Mouse (Mus musculus): ENCODE measurements around the gene Kifc5b.
"Not testable (repeated sequence)": the region's sequence is repeated elsewhere in the genome, so short reads cannot be mapped to it uniquely, and the experiment has no call there.

Gene Kifc5b

DNA sequence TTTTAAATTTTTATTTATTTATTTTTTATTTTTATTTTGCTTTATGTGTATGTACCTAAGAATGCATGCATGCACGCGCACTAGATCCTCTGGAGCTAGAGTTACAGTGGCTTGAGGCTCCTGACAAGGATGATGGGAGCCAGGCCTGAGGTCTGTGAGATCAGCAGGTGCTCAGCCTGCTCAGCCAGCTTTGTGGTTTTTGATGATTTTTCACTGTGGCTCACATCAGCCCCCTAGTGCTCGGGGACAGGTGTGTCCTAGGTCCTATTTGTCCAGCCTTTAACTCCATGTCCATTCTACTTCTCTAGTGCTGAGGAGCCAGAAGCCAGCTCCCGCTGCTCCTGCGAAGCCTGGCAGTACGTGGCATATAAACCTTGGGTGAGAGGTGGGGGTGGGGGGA lies 5.5 kb downstream of the Kifc5b start:
- DNase-seq: not testable (repeated sequence)

DNA sequence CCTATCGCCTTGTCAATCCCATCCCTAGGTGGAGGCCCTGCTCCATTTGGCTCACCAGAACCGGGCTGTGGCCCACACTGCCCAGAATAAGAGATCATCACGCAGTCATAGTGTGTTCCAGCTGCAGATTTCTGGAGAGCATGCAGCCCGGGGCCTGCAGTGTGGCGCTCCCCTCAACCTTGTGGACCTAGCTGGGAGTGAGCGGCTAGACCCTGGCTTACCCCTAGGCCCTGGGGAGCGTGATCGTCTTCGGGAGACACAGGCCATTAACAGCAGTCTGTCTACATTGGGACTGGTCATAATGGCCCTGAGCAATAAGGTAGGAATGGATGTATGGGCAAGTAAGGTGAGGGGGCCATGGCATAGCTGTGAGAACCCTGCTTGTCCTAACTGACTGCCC lies 8.5 kb downstream of the Kifc5b start:
- DNase-seq: not testable (repeated sequence)

DNA sequence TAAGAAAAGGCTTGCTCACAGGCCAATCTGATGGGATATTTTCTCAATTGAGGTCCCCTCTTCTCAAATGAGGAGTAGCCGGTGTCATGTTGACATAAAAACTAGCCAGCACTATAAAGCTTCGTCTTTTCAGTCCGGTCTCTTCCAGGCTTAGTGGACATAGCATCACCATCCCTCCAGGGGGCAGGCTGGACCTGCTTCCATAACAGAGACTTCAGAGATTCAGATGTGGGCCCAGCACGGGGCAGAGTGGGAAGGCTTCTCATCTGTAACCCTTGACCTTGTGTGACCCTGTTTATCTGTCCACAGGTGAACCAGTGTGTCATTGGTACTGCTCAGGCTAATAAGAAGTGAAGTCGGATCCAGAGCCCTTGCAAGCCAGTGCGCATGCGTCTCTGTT lies 14.9 kb downstream of the Kifc5b start:
- DNase-seq: peak; percentile 59

DNA sequence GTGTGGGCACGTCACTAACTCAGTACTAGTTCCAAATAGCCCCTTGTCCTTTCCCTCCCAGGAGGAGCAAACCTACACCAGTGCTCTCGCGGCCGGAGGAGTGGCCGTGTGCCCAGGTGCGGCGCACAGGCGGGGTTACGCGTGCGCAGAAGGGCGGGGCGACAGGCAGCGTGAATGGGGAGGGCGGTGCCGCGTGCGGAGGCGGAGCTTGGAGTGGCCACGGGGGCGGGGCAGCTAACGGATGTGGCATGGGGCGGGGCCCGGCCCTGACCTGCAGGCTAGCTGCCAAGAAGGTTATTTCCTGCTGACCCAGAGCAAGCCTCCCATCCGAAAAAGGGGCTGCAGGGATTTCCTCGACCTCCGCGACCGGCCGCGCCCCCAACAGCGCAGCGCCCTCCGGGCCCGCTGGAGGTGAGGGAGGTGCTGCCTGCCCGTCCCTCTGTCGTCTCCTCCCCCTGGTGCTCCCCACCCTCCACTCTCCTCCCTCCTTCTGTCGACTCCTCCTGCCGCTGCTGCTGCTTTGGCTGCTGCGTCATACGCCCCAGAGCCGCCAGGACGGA lies 16.0 kb downstream of the Kifc5b start, which contains the start of gene Phf1:
Phf1 (plus strand) TSS at position 214 of the 560 bp plus-strand sequence.
- DNase-seq: peak; percentile 100

DNA sequence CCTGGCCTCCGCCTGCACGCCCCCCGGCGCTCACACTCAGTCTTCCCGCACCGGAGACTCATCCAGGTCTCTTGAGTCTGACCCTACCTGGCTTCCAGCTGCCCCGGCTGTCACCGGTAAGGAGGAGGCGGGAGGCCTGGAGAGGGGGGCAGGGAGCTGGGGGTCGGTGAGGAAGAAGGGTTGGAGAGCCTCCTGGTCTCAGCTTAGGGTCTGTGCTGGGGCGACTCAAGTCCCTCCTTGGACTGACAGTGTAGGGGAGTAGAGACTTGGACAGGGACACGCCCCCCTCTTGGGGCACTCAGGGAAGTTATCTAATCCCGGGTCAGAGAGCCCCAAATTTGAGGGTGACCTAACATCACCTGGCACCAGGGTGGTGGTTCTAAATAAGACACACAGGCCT lies 16.5 kb downstream of the Kifc5b start:
- no peak for DNase-seq

- no peak for DNase-seq
Observed at GRCm38 (mm10) chr17:26933885-26934827, 17.3 kb downstream of the Kifc5b start.

DNA sequence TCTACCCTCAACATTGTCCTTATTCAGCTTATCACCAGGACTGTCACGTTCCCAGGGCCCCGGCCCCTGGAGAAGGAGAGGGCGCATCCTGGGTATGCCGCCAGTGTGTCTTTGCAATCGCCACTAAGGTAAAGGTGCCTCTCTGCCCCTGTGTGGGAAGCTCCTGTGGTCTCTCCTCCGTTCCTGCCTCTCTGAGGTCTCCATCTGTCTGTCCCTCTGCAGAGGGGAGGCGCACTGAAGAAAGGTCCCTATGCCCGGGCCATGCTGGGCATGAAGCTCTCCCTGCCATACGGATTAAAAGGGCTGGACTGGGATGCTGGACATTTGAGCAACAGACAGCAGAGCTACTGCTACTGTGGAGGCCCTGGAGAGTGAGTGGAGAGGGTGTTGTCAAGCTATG lies 18.1 kb downstream of the Kifc5b start:
- no peak for DNase-seq

DNA sequence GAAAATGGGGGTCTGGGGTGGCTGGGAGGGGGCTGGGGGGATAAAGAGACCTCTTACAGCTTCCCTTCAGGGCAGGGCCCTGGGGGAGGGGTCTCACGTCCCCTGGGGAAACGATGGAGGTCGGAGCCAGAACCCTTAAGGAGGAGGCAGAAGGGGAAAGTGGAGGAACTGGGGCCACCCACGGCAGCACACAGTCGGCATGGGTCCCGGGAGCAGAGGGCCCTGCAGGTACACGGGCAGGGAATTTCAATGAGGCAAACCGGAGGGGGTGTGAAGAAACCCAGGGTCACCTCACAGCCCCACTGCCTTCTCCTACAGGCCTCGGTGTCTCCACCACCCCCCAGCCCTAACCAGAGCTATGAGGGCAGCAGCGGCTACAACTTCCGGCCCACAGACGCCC lies 19.6 kb downstream of the Kifc5b start:
- no peak for DNase-seq

GRCm38 (mm10) chr17:26936921-26937695 lies 20.2 kb downstream of the Kifc5b start:
- DNase-seq: no peak

- no peak for DNase-seq
Observed at GRCm38 (mm10) chr17:26937883-26938695, 21.2 kb downstream of the Kifc5b start.

DNA sequence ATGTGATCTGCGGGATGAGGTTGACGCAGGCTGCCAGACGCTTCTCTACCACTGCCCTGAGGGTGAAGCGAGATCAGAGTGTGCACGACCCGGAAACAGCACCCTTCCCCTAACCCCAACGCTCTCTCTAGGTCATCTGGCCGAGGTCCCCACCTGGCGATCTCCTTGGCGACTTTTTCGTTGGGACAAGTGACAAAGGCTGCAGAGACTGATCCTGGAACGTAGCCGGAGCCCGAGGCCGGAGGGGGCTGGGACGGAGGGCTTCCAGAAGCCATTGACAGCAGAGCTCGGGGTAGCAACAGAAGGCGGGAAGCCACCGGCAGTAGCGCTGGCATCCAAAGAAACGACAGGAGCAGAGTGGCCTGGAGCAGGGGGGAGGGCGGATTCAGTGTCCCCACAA lies 21.8 kb downstream of the Kifc5b start:
- no peak for DNase-seq

GRCm38 (mm10) chr17:26939178-26939972 lies 22.5 kb downstream of the Kifc5b start, which contains the start of gene Cuta:
Gene Cuta (minus strand): TSS chr17:26939569.
- DNase-seq: peak; percentile 99

DNA sequence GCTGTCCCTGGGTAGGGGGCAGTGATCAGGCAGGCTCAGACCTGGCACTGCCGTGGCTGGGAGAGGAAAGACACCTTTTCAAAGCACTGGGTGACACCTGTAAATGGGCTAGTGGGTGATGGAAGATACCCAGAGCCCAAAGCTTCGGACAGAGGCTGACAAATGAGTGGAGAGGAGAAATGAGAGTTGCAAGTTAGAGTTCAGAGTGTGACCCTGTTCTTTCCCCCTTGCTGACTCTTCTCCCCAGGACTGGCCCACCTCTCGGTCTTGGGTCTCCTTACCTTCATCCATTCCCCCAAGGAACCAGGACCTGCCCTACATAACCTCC lies 23.0 kb downstream of the Kifc5b start:
- no peak for DNase-seq

DNA sequence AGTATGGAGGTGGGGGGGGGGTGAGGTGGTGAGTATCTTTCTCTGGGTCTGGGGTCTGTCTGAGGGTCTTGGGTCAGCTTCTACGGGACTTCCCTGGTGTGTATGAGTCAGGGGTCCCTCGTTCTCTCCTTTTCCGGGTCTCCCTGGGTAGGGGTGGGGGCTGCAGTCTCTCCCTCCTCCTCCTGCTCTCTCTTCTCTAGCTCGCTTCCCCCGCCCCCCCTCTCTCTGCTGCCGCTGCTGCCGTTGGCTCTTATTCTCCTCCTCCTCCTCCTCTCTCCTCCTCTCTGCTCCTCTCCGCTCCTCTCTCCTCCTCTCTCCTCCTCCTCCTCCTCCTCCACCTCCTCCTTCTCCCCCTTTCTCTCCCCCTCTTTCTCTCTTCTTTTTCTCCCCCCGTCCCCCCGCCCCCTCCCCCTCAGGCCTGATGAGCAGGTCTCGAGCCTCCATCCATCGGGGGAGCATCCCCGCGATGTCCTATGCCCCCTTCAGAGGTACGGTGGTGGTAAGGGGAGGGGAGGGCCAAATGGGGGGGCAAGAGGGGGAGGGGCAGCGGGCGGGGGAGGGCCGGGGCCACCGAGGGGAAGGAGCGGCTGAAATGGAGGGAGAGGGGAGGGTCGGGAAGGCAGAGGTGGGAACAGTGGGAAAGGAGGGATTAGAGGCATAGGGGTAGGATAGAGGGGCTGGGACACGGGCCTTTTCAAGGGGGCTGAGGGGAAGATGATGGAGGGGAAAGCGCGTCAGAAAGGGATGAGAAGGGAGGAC lies 24.3 kb downstream of the Kifc5b start, which contains the start of gene Syngap1:
Syngap1 (plus strand) TSS at position 223 of the 759 bp plus-strand sequence.
- DNase-seq: peak; percentile 61

DNA sequence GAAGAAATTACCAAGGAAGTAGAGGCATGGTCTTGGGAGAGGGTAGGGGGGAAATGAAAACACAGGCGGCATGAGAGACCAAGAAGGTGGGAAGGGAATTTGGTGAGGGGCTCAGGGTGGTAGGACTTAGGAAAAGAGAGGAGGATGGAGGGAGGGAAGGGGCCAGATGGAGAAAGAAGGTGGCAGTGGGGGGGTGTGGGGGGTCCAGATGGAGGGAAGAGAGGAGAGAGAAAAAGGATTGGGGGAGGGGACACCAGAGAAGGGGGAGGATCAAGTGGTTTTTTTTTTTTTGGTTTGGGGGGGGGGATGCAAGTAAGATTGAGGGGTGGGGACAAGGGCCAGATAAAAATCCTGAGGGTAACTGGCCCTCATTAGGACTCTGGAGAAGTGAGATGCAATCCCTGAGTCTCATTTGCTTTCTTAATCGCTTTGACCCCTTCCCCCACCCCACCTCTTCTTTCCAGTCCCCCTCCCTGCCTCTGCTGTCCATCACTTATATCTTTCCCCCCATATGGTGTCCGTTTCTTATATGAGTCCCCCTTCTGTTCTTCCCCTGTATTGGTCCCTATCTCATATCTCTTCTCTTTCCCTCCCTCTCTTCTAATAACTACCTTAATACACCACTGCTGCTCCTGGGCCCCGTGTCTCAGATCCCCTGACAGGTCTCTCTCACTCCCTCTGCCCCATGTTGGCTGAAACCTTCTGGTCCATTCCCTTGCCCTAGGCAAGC lies 25.1 kb downstream of the Kifc5b start:
- no peak for DNase-seq

GRCm38 (mm10) chr17:26945824-26946495 lies 29.1 kb downstream of the Kifc5b start:
- DNase-seq: no peak

GRCm38 (mm10) chr17:26946567-26946966 lies 29.7 kb downstream of the Kifc5b start:
- DNase-seq: peak; percentile 62

DNA sequence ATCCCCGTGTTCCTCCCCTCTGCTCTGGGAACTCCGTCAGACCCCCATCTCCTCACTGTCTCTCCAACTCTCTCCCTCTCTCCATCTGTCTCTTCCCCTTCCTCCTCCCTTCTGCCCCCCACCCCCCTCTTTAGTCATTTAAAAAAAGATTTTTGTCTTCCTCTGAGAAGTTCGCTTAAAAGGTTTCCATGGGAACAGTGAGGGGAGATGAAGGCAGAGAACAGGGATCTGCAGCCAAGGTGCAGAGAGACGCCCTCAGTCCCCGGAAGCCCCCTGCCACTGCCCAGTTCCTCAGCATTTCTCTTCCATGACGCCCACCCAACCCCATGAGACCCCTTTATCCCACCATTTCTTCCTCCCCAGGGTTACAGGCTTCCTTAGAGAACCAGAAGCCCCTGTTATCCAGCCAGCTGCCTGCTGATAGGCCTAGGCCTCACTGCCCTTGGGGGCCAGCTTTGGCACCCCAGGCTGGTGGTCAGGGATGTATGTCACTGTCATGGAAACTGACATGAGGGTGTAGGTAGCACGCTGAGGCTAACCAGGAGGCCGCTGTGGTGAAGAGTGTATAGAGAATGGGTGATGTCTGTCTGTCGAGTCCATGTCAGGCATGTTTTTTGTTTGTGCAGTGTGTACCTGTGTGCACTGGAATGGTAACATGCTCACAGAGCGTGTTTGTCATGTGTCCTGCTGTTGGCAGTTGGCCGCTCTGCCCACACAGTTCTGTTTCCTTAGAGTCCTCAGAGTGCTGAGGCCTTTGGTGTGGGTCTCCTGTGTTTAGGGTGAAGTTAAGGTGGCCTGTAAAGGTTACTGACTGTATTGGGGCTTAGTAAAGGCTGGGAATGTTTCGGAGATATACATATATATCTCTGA lies 30.6 kb downstream of the Kifc5b start:
- DNase-seq: no peak
